Mouse (Mus musculus): ENCODE data around the gene Arhgdia. TPM values are rescaled to one million over a fixed set of nuclear protein-coding genes. Genes with fewer than 3 reads are reported as not detected.

Arhgdia gene
- polyA plus RNA-seq, 1 experiment from 2014 or later, result 485 TPM

DNA sequence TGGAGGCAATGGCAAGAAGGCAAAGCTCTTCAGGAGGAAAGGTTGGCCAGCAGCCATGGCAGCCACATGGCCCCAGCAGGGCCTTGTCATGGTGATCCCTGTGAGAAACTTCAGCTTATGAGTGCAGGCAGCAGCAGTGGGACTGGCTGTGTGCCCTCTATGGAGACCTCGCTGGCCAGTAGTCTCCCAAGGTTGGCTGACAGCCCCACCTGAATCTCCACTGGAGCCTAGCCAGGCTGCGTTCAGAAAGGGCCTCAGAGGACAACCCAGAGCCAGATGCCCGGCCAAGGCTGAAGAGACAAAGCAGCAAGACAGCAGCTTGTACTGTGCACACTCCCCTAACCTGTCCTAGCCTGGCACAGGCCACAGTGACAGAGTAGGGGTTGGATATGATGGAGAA, 42.9 kb downstream of the Arhgdia start:
- H3K27me3 ChIP-seq (replicated peaks; ENCODE audit: control insufficient read depth, insufficient read depth, low read length), result no peaks in the 10 kb centered on the region
- H3K27ac ChIP-seq (ENCODE audit: low read length), result no peak overlapping the region
- no peaks in the 10 kb centered on the region for H3K9me3 ChIP-seq (ENCODE audit: control insufficient read depth, low read length)
- peaks cover 5% of the 10 kb centered on the region for H3K4me1 ChIP-seq (replicated peaks; ENCODE audit: control insufficient read depth, insufficient read depth, low read length)
- H3K4me3 ChIP-seq (replicated peaks; ENCODE audit: low read length), result no peak overlapping the region
- ATAC-seq, result no peak
- 58% methylated on average over 3 of the region's 3 CpGs for WGBS
- no peak overlapping the region for H3K4me2 ChIP-seq (ENCODE audit: low read length)
- no peak overlapping the region for H3K9ac ChIP-seq (replicated peaks; ENCODE audit: low read depth, low read length)
- H3K36me3 ChIP-seq (ENCODE audit: control insufficient read depth, insufficient read depth), result peaks cover 7% of the 10 kb centered on the region; the same call in 1 of the 2 replicates

DNA sequence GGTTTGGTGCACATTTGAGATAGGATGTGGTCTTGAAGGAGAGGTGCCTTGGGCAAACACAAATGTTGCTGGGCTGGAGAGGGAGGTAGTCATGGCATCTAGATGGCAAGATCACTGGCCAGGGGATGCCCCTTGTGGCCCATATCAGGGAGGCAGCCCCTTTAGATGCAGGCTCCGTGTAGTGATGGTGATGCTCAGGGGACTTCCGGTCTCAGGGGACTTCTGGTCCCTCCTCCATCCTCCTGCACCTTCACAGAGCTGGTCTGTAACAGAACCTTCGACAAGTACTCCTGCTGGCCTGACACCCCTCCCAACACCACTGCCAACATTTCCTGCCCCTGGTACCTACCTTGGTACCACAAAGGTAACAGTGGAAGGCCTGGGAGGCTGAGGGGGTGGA, 45.6 kb downstream of the Arhgdia start:
- Histone ChIP-seq H3K9me3 (ENCODE audit: control insufficient read depth, low read length) (no peaks in the 10 kb centered on the region), H3K4me2 (ENCODE audit: low read length) (no peak overlapping the region), H3K27ac (ENCODE audit: low read length) (no peak overlapping the region), H3K9ac (replicated peaks; ENCODE audit: low read depth, low read length) (no peak overlapping the region), H3K4me1 (replicated peaks; ENCODE audit: control insufficient read depth, insufficient read depth, low read length) (peaks cover 7% of the 10 kb centered on the region), H3K36me3 (ENCODE audit: control insufficient read depth, insufficient read depth) (no peaks in the 10 kb centered on the region), H3K27me3 (replicated peaks; ENCODE audit: control insufficient read depth, insufficient read depth, low read length) (peaks cover 22% of the 10 kb centered on the region), H3K4me3 (replicated peaks; ENCODE audit: low read length) (no peak overlapping the region)
- 80% methylated on average over 3 of the region's 3 CpGs for WGBS
- no peak for ATAC-seq

DNA sequence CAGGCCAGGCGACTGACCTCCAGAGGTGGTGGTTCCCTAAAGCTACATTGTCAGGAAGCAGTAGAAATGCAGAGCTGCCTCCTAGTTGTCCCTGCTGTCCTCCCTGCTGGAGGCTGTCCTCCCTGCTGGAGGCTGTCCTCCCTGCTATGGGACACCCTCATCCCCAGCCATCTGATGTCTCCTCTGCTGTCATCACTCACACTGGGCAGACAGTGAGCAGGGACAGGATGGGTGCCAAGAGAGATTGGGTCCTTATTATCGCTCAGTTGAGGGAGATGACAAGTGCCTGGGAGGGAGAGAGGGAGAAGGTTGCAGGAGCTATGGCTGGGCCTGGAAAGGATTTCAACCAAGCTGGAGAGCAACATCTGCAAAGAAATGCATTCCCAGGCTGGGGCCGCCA, 46.3 kb downstream of the Arhgdia start:
- Histone ChIP-seq H3K27ac (ENCODE audit: low read length) (no peak overlapping the region), H3K4me2 (ENCODE audit: low read length) (no peak overlapping the region), H3K36me3 (ENCODE audit: control insufficient read depth, insufficient read depth) (no peaks in the 10 kb centered on the region), H3K4me3 (replicated peaks; ENCODE audit: low read length) (no peak overlapping the region), H3K9me3 (ENCODE audit: control insufficient read depth, low read length) (no peaks in the 10 kb centered on the region), H3K9ac (replicated peaks; ENCODE audit: low read depth, low read length) (no peak overlapping the region), H3K27me3 (replicated peaks; ENCODE audit: control insufficient read depth, insufficient read depth, low read length) (peaks cover 28% of the 10 kb centered on the region), H3K4me1 (replicated peaks; ENCODE audit: control insufficient read depth, insufficient read depth, low read length) (peaks cover 14% of the 10 kb centered on the region)
- no peak for ATAC-seq
- WGBS, result 68% methylated on average over 3 of the region's 3 CpGs

DNA sequence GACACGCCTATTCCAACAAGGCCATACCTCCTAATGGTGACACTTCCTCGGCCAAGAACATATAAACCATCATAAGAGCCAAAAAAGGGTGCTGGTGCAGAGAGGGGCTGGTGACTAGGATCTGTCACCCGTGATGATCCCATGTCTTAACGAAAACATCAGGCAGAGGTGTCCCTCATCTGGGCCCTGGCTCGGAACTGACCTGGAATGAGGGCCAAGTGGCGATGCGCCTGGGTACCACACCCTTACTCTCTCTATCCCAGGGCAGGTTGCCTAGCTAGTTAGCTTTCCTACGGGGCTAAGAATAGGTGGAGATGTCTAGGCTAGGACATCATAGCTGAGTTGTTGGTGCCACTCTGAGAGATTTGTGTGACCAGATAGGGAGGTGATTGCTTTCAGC, 47.3 kb downstream of the Arhgdia start:
- no peak overlapping the region for H3K4me2 ChIP-seq (ENCODE audit: low read length)
- H3K4me3 ChIP-seq (replicated peaks; ENCODE audit: low read length), result no peak overlapping the region
- H3K9ac ChIP-seq (replicated peaks; ENCODE audit: low read depth, low read length), result no peak overlapping the region
- no peak for ATAC-seq
- 86% methylated on average over 8 of the region's 8 CpGs for WGBS
- no peaks in the 10 kb centered on the region for H3K9me3 ChIP-seq (ENCODE audit: control insufficient read depth, low read length)
- H3K4me1 ChIP-seq (replicated peaks; ENCODE audit: control insufficient read depth, insufficient read depth, low read length), result peaks cover 10% of the 10 kb centered on the region
- no peak overlapping the region for H3K27ac ChIP-seq (ENCODE audit: low read length)
- H3K27me3 ChIP-seq (replicated peaks; ENCODE audit: control insufficient read depth, insufficient read depth, low read length), result peaks cover 38% of the 10 kb centered on the region
- H3K36me3 ChIP-seq (ENCODE audit: control insufficient read depth, insufficient read depth), result no peaks in the 10 kb centered on the region

DNA sequence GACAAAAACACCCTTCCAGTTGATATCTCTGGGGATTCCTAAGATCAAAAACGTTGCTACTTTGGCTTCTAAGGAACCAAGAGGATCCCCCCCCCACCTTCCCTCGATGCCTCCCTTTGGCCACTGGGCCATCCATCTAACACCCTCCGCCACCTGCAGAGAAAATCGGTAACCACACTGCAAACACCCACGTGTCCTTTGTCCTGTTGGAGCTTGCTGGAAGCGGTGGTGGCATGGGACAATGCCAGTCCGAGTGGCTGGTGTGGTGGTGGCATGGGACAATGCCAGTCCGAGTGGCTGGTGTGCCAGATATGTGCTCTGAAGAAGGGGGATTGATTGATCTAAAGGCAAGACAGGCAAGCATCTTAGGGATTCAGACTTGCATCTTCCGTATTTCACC, 49.8 kb downstream of the Arhgdia start:
- H3K4me2 ChIP-seq (ENCODE audit: low read length), result no peak overlapping the region
- no peaks in the 10 kb centered on the region for H3K9me3 ChIP-seq (ENCODE audit: control insufficient read depth, low read length)
- H3K4me3 ChIP-seq (replicated peaks; ENCODE audit: low read length), result no peak overlapping the region
- H3K9ac ChIP-seq (replicated peaks; ENCODE audit: low read depth, low read length), result no peak overlapping the region
- WGBS, result 31% methylated on average over 9 of the region's 9 CpGs
- H3K4me1 ChIP-seq (replicated peaks; ENCODE audit: control insufficient read depth, insufficient read depth, low read length), result peaks cover 9% of the 10 kb centered on the region
- H3K36me3 ChIP-seq (ENCODE audit: control insufficient read depth, insufficient read depth), result no peaks in the 10 kb centered on the region
- H3K27ac ChIP-seq (ENCODE audit: low read length), result no peak overlapping the region
- ATAC-seq, result no peak
- H3K27me3 ChIP-seq (replicated peaks; ENCODE audit: control insufficient read depth, insufficient read depth, low read length), result peaks cover 49% of the 10 kb centered on the region

DNA sequence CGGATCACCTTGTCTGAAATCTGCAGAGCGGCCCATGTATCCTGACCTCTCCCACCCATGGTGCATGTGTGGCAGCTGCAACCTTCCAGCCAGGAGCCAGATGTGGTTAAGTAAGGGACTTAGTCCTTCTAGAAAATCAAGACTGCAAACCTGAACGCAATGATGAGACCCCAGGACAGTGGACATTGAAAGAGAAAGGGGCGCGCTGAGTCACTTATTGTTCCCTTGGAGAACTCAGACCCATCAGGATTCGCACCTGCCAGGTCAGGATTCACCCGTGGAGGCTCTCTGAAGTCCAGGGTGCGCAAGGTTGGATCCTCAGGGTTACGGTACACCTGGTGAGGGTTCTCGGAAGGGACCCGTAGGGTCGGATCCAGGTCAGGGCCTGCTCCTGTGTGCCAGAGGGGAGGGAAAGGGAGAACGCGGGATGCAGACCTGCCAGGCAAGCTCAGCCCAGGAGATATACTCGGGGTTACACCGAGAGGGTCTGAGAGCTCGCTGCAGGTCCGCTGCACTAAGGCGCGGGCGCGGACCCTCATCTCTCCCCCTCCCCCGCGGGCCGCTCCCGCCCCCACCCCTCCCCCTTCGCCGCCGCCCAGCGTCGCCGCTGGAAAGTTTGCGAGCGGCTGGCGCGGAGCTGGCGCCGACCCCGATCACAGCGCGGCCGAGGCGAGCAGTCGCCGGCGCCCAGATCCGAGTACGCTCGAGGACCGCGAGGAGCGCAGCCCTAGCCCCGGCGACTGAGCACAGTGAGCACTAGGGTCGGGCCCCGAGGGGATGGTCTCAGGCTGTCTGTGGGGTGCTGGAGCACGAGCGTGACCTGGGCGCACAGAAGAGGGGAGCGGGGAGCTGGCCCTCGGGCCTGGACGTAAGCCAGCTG, 51.1 kb downstream of the Arhgdia start, which contains the start of gene Gcgr:
Gcgr (plus strand) TSS at position 615 of the 880 bp plus-strand sequence.
- peaks cover 9% of the 10 kb centered on the region for H3K4me1 ChIP-seq (replicated peaks; ENCODE audit: control insufficient read depth, insufficient read depth, low read length)
- H3K4me2 ChIP-seq (ENCODE audit: low read length), result peak within 1 kb of the TSS; percentile 55
- no peak for ATAC-seq
- no peaks in the 10 kb centered on the region for H3K36me3 ChIP-seq (ENCODE audit: control insufficient read depth, insufficient read depth)
- H3K27ac ChIP-seq (ENCODE audit: low read length), result no peak within 1 kb of the TSS
- H3K9me3 ChIP-seq (ENCODE audit: control insufficient read depth, low read length), result no peaks in the 10 kb centered on the region
- peak within 1 kb of the TSS; percentile 36 for H3K4me3 ChIP-seq (replicated peaks; ENCODE audit: low read length)
- H3K9ac ChIP-seq (replicated peaks; ENCODE audit: low read depth, low read length), result peak within 1 kb of the TSS; percentile 42
- WGBS, result 7% methylated on average over 57 of the region's 62 CpGs
- peaks cover 49% of the 10 kb centered on the region for H3K27me3 ChIP-seq (replicated peaks; ENCODE audit: control insufficient read depth, insufficient read depth, low read length)

DNA sequence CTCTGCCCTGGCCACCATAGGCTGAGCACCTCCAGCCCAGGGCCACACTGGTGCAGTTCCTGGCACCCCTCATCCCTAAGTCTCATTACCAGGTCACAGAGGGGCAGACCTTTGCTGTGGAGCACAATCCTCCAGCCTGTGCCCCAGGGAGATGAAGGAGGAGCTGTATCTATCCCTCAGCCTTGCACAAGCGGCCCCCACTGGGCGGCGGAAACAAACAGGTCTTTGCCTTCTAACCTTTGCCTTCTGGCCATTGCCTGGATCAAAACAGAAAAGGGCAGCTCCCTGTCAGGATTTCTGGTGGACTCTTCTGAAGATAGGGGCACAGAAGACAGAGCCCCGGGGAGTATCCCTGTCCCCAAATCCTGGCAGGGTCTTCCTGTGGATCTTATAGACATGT, 52.5 kb downstream of the Arhgdia start:
- Histone ChIP-seq H3K4me1 (replicated peaks; ENCODE audit: control insufficient read depth, insufficient read depth, low read length) (peaks cover 9% of the 10 kb centered on the region), H3K4me2 (ENCODE audit: low read length) (no peak overlapping the region), H3K9me3 (ENCODE audit: control insufficient read depth, low read length) (no peaks in the 10 kb centered on the region), H3K4me3 (replicated peaks; ENCODE audit: low read length) (no peak overlapping the region), H3K36me3 (ENCODE audit: control insufficient read depth, insufficient read depth) (no peaks in the 10 kb centered on the region), H3K27me3 (replicated peaks; ENCODE audit: control insufficient read depth, insufficient read depth, low read length) (peaks cover 49% of the 10 kb centered on the region), H3K27ac (ENCODE audit: low read length) (no peak overlapping the region), H3K9ac (replicated peaks; ENCODE audit: low read depth, low read length) (no peak overlapping the region)
- no peak for ATAC-seq
- WGBS, result 59% methylated on average over 4 of the region's 4 CpGs

Small RNA genes within 50 kb of the gene (microRNA-seq; reads per million reads assigned to microRNA genes)
- 0.83 reads per million for gene Mir6936

Other genes starting within 250 kb of the Arhgdia start
- gene Actg1, start 233.1 kb downstream of the Arhgdia start, polyA plus RNA-seq (2015; fragmentation: Nextera tagmentation; extraction: Ambion mirVana), result 4,159 and 4,175 TPM in 2 replicates
- 1.3 and 1.5 TPM in 2 replicates for gene Fscn2, start 220.1 kb downstream of the Arhgdia start, polyA plus RNA-seq (2015; fragmentation: Nextera tagmentation; extraction: Ambion mirVana)
- gene Faap100, start 202.9 kb downstream of the Arhgdia start, polyA plus RNA-seq (2015; fragmentation: Nextera tagmentation; extraction: Ambion mirVana), result 72.7 and 95.3 TPM in 2 replicates
- 32.0 and 32.1 TPM in 2 replicates for gene Nploc4, start 143.9 kb downstream of the Arhgdia start, polyA plus RNA-seq (2015; fragmentation: Nextera tagmentation; extraction: Ambion mirVana)
- not detected in 2 replicates for gene Tspan10, start 139.0 kb downstream of the Arhgdia start, polyA plus RNA-seq (2015; fragmentation: Nextera tagmentation; extraction: Ambion mirVana)
- 0.32 TPM in 1 of 2 replicates, not detected in the other for gene Pde6g, start 128.1 kb downstream of the Arhgdia start, polyA plus RNA-seq (2015; fragmentation: Nextera tagmentation; extraction: Ambion mirVana)
- 9.7 and 9.9 TPM in 2 replicates for gene Oxld1, start 123.6 kb downstream of the Arhgdia start, polyA plus RNA-seq (2015; fragmentation: Nextera tagmentation; extraction: Ambion mirVana)
- 26.2 and 31.2 TPM in 2 replicates for gene Ccdc137, start 123.5 kb downstream of the Arhgdia start, polyA plus RNA-seq (2015; fragmentation: Nextera tagmentation; extraction: Ambion mirVana)
- 45.5 and 56.4 TPM in 2 replicates for gene Arl16, start 114.0 kb downstream of the Arhgdia start, polyA plus RNA-seq (2015; fragmentation: Nextera tagmentation; extraction: Ambion mirVana)
- gene Mrpl12, start 97.0 kb downstream of the Arhgdia start, polyA plus RNA-seq (2015; fragmentation: Nextera tagmentation; extraction: Ambion mirVana), result 107 and 119 TPM in 2 replicates
- gene Slc25a10, start 89.8 kb downstream of the Arhgdia start, polyA plus RNA-seq (2015; fragmentation: Nextera tagmentation; extraction: Ambion mirVana), result 26.5 and 29.5 TPM in 2 replicates
- 0.43 TPM in 1 of 2 replicates, not detected in the other for gene Gcgr, start 50.9 kb downstream of the Arhgdia start, polyA plus RNA-seq (2015; fragmentation: Nextera tagmentation; extraction: Ambion mirVana)
- 222 and 241 TPM in 2 replicates for gene Mcrip1, start 31.9 kb downstream of the Arhgdia start, polyA plus RNA-seq (2015; fragmentation: Nextera tagmentation; extraction: Ambion mirVana)
- not detected in 2 replicates for gene Ppp1r27, start 30.5 kb downstream of the Arhgdia start, polyA plus RNA-seq (2015; fragmentation: Nextera tagmentation; extraction: Ambion mirVana)
- gene P4hb, start 8.4 kb downstream of the Arhgdia start, polyA plus RNA-seq (2015; fragmentation: Nextera tagmentation; extraction: Ambion mirVana), result 238 and 265 TPM in 2 replicates
- 287 and 320 TPM in 2 replicates for gene Alyref, start 16.7 kb upstream of the Arhgdia start, polyA plus RNA-seq (2015; fragmentation: Nextera tagmentation; extraction: Ambion mirVana)
- gene Anapc11, start 16.8 kb upstream of the Arhgdia start, polyA plus RNA-seq (2015; fragmentation: Nextera tagmentation; extraction: Ambion mirVana), result 178 and 192 TPM in 2 replicates
- not detected in 2 replicates for gene Npb, start 26.9 kb upstream of the Arhgdia start, polyA plus RNA-seq (2015; fragmentation: Nextera tagmentation; extraction: Ambion mirVana)
- 175 and 234 TPM in 2 replicates for gene Pcyt2, start 36.3 kb upstream of the Arhgdia start, polyA plus RNA-seq (2015; fragmentation: Nextera tagmentation; extraction: Ambion mirVana)
- gene Sirt7, start 43.6 kb upstream of the Arhgdia start, polyA plus RNA-seq (2015; fragmentation: Nextera tagmentation; extraction: Ambion mirVana), result 50.2 and 50.6 TPM in 2 replicates
- gene Mafg, start 52.0 kb upstream of the Arhgdia start, polyA plus RNA-seq (2015; fragmentation: Nextera tagmentation; extraction: Ambion mirVana), result 39.9 and 40.1 TPM in 2 replicates
- 34.9 and 36.5 TPM in 2 replicates for gene Pycr1, start 62.1 kb upstream of the Arhgdia start, polyA plus RNA-seq (2015; fragmentation: Nextera tagmentation; extraction: Ambion mirVana)
- 0.75 TPM in 1 of 2 replicates, not detected in the other for gene Myadml2, start 66.5 kb upstream of the Arhgdia start, polyA plus RNA-seq (2015; fragmentation: Nextera tagmentation; extraction: Ambion mirVana)
- 0.67 and 0.77 TPM in 2 replicates for gene Notum, start 79.6 kb upstream of the Arhgdia start, polyA plus RNA-seq (2015; fragmentation: Nextera tagmentation; extraction: Ambion mirVana)
- 132 and 158 TPM in 2 replicates for gene Aspscr1, start 91.3 kb upstream of the Arhgdia start, polyA plus RNA-seq (2015; fragmentation: Nextera tagmentation; extraction: Ambion mirVana)
- 82.8 and 95.0 TPM in 2 replicates for gene Cenpx, start 132.1 kb upstream of the Arhgdia start, polyA plus RNA-seq (2015; fragmentation: Nextera tagmentation; extraction: Ambion mirVana)
- gene Lrrc45, start 132.3 kb upstream of the Arhgdia start, polyA plus RNA-seq (2015; fragmentation: Nextera tagmentation; extraction: Ambion mirVana), result 91.0 and 118 TPM in 2 replicates
- gene Rac3, start 139.8 kb upstream of the Arhgdia start, polyA plus RNA-seq (2015; fragmentation: Nextera tagmentation; extraction: Ambion mirVana), result 251 and 347 TPM in 2 replicates
- 7.6 TPM in 2 replicates for gene Dcxr, start 145.7 kb upstream of the Arhgdia start, polyA plus RNA-seq (2015; fragmentation: Nextera tagmentation; extraction: Ambion mirVana)
- gene Cbr2, start 150.5 kb upstream of the Arhgdia start, polyA plus RNA-seq (2015; fragmentation: Nextera tagmentation; extraction: Ambion mirVana), result 0.92 and 4.8 TPM in 2 replicates
- 1.7 and 2.2 TPM in 2 replicates for gene Hmga1b, start 181.2 kb upstream of the Arhgdia start, polyA plus RNA-seq (2015; fragmentation: Nextera tagmentation; extraction: Ambion mirVana)
- 95.2 and 119 TPM in 2 replicates for gene Rfng, start 202.6 kb upstream of the Arhgdia start, polyA plus RNA-seq (2015; fragmentation: Nextera tagmentation; extraction: Ambion mirVana)
- gene Gps1, start 202.6 kb upstream of the Arhgdia start, polyA plus RNA-seq (2015; fragmentation: Nextera tagmentation; extraction: Ambion mirVana), result 287 and 305 TPM in 2 replicates
- gene Dus1l, start 214.8 kb upstream of the Arhgdia start, polyA plus RNA-seq (2015; fragmentation: Nextera tagmentation; extraction: Ambion mirVana), result 53.4 and 56.9 TPM in 2 replicates
- gene Fasn, start 242.9 kb upstream of the Arhgdia start, polyA plus RNA-seq (2015; fragmentation: Nextera tagmentation; extraction: Ambion mirVana), result 92.0 and 97.4 TPM in 2 replicates